Mouse (Mus musculus) E14TG2a.4 (cell line): ENCODE data around the gene Nqo1.

Experiments used
- CTCF ChIP-seq: conservative IDR thresholded peaks from 2 replicates; pipeline ENCODE4 v1.5.1; 2014; ENCODE audit warnings: low read length
- NANOG ChIP-seq: IDR thresholded peaks from 2 replicates; pipeline ENCODE4 v1.6.1; 2014; ENCODE audit warnings: borderline replicate concordance, low read length, mixed read lengths
- POU5F1 ChIP-seq: IDR thresholded peaks from 2 replicates; pipeline ENCODE4 v1.6.1; 2014; ENCODE audit warnings: low read length, borderline replicate concordance

DNA sequence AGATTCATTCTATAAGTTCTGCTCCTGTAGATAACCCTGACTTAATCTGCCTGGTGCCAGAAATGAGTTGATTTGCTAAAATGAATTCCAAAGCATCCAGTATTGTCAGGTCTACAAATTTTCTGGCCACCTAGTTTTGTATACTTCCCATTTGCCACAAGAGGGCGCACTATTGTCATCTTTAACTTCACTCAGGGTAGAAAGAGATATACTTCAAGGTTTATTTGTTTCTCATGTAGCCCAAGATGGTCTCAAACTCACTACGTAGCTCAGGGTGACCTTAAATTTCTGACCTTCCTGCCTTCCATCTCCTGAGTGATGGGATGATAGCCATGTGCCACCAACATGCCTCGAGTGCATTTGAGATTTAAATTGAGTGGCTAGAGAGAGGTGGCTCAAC is 16.4 kb downstream of the Nqo1 start:
- TF ChIP-seq CTCF (peak; percentile 74), NANOG (no peak), POU5F1 (no peak)
